ENCODE assay signal across 17 mouse cellular contexts in genomic region chr17:24195349-24195748, GRCm38 (mm10). TPM values are rescaled to one million over a fixed set of nuclear protein-coding genes. Genes with fewer than 3 reads are reported as not detected.
"Had no signal": no experiment of that assay in that cellular context is flagged by ENCODE, and none has a peak within 500 bp of the region (broad histone marks: within the 10 kb centered on the region; RNA-seq: fewer than 3 reads in every experiment).

No protein-coding gene starts in this region.

- H3K27me3 ChIP-seq: limb, embryonic 13.5 days; lung, embryonic 15.5 days; megakaryocyte, embryonic 14.5 days; midbrain, embryonic 15.5 days; neural tube, embryonic 12.5 days had no signal

- H3K27ac ChIP-seq: kidney, postnatal 0 days; limb, embryonic 13.5 days; lung, embryonic 15.5 days; macrophage; midbrain, embryonic 15.5 days; neural tube, embryonic 12.5 days had no signal

- H3K36me3 ChIP-seq: limb, embryonic 13.5 days; lung, embryonic 15.5 days; midbrain, embryonic 15.5 days; neural tube, embryonic 12.5 days had no signal

- DNase-seq: kidney, adult 11 months; kidney, adult 9 months; kidney, postnatal 36 days; left cerebral cortex, postnatal 4 days; lung, postnatal 14 days; thymus, adult 18-20 months; thymus, postnatal 14 days had no signal

- H3K9ac ChIP-seq: limb, embryonic 13.5 days; lung, embryonic 15.5 days; midbrain, embryonic 15.5 days; neural tube, embryonic 12.5 days had no signal

- H3K9me3 ChIP-seq: limb, embryonic 13.5 days; lung, embryonic 15.5 days; megakaryocyte, embryonic 14.5 days; midbrain, embryonic 15.5 days; neural tube, embryonic 12.5 days had no signal

- ATAC-seq: midbrain, embryonic 15.5 days had no signal

- H3K4me3 ChIP-seq: limb, embryonic 13.5 days; lung, embryonic 15.5 days; megakaryocyte, embryonic 14.5 days; midbrain, embryonic 15.5 days; neural tube, embryonic 12.5 days had no signal

- H3K4me2 ChIP-seq: limb, embryonic 13.5 days; lung, embryonic 15.5 days; midbrain, embryonic 11.5 days; midbrain, embryonic 15.5 days; neural tube, embryonic 12.5 days had no signal

- H3K4me1 ChIP-seq: lung, embryonic 15.5 days; neural tube, embryonic 12.5 days had no signal

RNA-seq across cellular contexts. Expression of gene Ntn3, which starts 14.0 kb away (rescaled TPM):
- total RNA-seq: monocyte, adult 5-6 weeks; neutrophil, adult 5-6 weeks had no signal
- polyA plus RNA-seq: macrophage had no signal
